Mouse (Mus musculus) macrophage (primary cell): ENCODE results near the gene Lrrk2. TPM values are rescaled to one million over a fixed set of nuclear protein-coding genes. Genes with fewer than 3 reads are reported as not detected.

Source experiments
- H3K27ac ChIP-seq: fragments of 350-480 bp; formaldehyde crosslinking; 2 replicates; pipeline ENCODE4 v1.9.0; 2021
- H3K36me3 ChIP-seq: fragments of 350-480 bp; formaldehyde crosslinking; 2 replicates; pipeline ENCODE4 v1.9.0; 2021; ENCODE audit errors: inconsistent target
- H3K4me3 ChIP-seq: fragments of 350-480 bp; formaldehyde crosslinking; 2 replicates; pipeline ENCODE4 v1.9.0; 2021; ENCODE audit errors: inconsistent target
- H3K79me2 ChIP-seq: fragments of 350-480 bp; formaldehyde crosslinking; 2 replicates; pipeline ENCODE4 v1.9.0; 2021; ENCODE audit errors: inconsistent target
- WGBS: methylation state at CpG from one replicate; pipeline ENCODE4 v1.1.7; 2026; ENCODE audit warnings: inconsistent platforms; ENCODE audit not compliant: missing documents; 5-methylcytosine and 5-hydroxymethylcytosine counted together
- polyA plus RNA-seq: library from polyadenylated mRNA; stranded (reverse); fragments of 250-400 nt; gene quantifications from 3 replicates; pipeline ENCODE4 v1.2.4, GENCODE M21; 2018; ENCODE audit warnings: inconsistent platforms
- total RNA-seq, 78 experiments: library from RNA; depleted of rRNA; stranded (reverse); fragments of 250-400 nt; gene quantifications; 1 replicate in 9 of 78; 2 replicates in 24 of 78; 3 replicates in 43 of 78; 4 replicates in 2 of 78; pipeline ENCODE4 v1.2.4; 2018; ENCODE audit warnings: inconsistent platforms in 56 of 78

Lrrk2 gene
- 10 to 100 TPM in 25 of 26 experiments, 1 to 10 TPM in 1; 9.2 to 43.1 (median 14.7) TPM for total RNA-seq (2018; cell fraction: chromatin; rRNA removed)
- total RNA-seq (2018; cell fraction: cytosol; rRNA removed) = 1 to 10 TPM; 3.1 to 7.5 (median 4.2) TPM
- total RNA-seq (2018; cell fraction: nucleus; rRNA removed) = 10 to 100 TPM in 19 of 26 experiments, 1 to 10 TPM in 7; 8.4 to 20.2 (median 11.4) TPM
- 1.5 to 5.0 TPM (median 3.4 TPM) in 3 replicates for polyA plus RNA-seq

GRCm38 (mm10) chr15:91672645-91673568, at the start of gene Lrrk2:
Gene Lrrk2 (plus strand): TSS chr15:91673175.
- no peaks in the 10 kb centered on the region for H3K36me3 ChIP-seq
- H3K79me2 ChIP-seq = no peaks in the 10 kb centered on the region
- 5% methylated on average over 40 of the region's 40 CpGs for WGBS
- H3K27ac ChIP-seq = peak within 1 kb of the TSS; percentile 32
- peak within 1 kb of the TSS; percentile 56 for H3K4me3 ChIP-seq

- H3K79me2 ChIP-seq = no peaks in the 10 kb centered on the region
- WGBS = 64% methylated on average over 2 of the region's 2 CpGs
- H3K36me3 ChIP-seq = no peaks in the 10 kb centered on the region
- H3K4me3 ChIP-seq = no peak overlapping the region
- no peak overlapping the region for H3K27ac ChIP-seq
Measured at GRCm38 (mm10) chr15:91624475-91624874, 48.5 kb upstream of the Lrrk2 start.

GRCm38 (mm10) chr15:91629137-91629536, 43.8 kb upstream of the Lrrk2 start:
- H3K27ac ChIP-seq = no peak overlapping the region
- no peak overlapping the region for H3K4me3 ChIP-seq
- 68% methylated on average over 3 of the region's 3 CpGs for WGBS
- no peaks in the 10 kb centered on the region for H3K36me3 ChIP-seq
- no peaks in the 10 kb centered on the region for H3K79me2 ChIP-seq

- 84% methylated on average over 4 of the region's 4 CpGs for WGBS
- Histone ChIP-seq H3K36me3 (no peaks in the 10 kb centered on the region), H3K4me3 (no peak overlapping the region), H3K27ac (no peak overlapping the region), H3K79me2 (no peaks in the 10 kb centered on the region)
Measured at GRCm38 (mm10) chr15:91632473-91632872, 40.5 kb upstream of the Lrrk2 start.

- H3K36me3 ChIP-seq = no peaks in the 10 kb centered on the region
- no peak overlapping the region for H3K27ac ChIP-seq
- no peaks in the 10 kb centered on the region for H3K79me2 ChIP-seq
- H3K4me3 ChIP-seq = no peak overlapping the region
- 41% methylated on average over 9 of the region's 9 CpGs for WGBS
Measured at GRCm38 (mm10) chr15:91633051-91633450, 39.9 kb upstream of the Lrrk2 start.

GRCm38 (mm10) chr15:91633806-91634205, 39.2 kb upstream of the Lrrk2 start:
- no peaks in the 10 kb centered on the region for H3K36me3 ChIP-seq
- 77% methylated on average over 6 of the region's 6 CpGs for WGBS
- H3K27ac ChIP-seq = no peak overlapping the region
- no peaks in the 10 kb centered on the region for H3K79me2 ChIP-seq
- H3K4me3 ChIP-seq = no peak overlapping the region

- no peak overlapping the region for H3K4me3 ChIP-seq
- WGBS = 73% methylated on average over 8 of the region's 8 CpGs
- H3K27ac ChIP-seq = no peak overlapping the region
- no peaks in the 10 kb centered on the region for H3K79me2 ChIP-seq
- H3K36me3 ChIP-seq = no peaks in the 10 kb centered on the region
Measured at GRCm38 (mm10) chr15:91634236-91634635, 38.7 kb upstream of the Lrrk2 start.

GRCm38 (mm10) chr15:91641631-91642030, 31.3 kb upstream of the Lrrk2 start:
- Histone ChIP-seq H3K4me3 (no peak overlapping the region), H3K79me2 (no peaks in the 10 kb centered on the region), H3K36me3 (no peaks in the 10 kb centered on the region), H3K27ac (no peak overlapping the region)
- 52% methylated on average over 3 of the region's 3 CpGs for WGBS

- no peak overlapping the region for H3K4me3 ChIP-seq
- 77% methylated on average over 9 of the region's 9 CpGs for WGBS
- H3K79me2 ChIP-seq = no peaks in the 10 kb centered on the region
- no peak overlapping the region for H3K27ac ChIP-seq
- no peaks in the 10 kb centered on the region for H3K36me3 ChIP-seq
Measured at GRCm38 (mm10) chr15:91642682-91643306, 30.2 kb upstream of the Lrrk2 start.

GRCm38 (mm10) chr15:91643632-91644348, 29.2 kb upstream of the Lrrk2 start:
- WGBS = 17% methylated on average over 7 of the region's 7 CpGs
- no peaks in the 10 kb centered on the region for H3K36me3 ChIP-seq
- H3K4me3 ChIP-seq = no peak overlapping the region
- no peak overlapping the region for H3K27ac ChIP-seq
- H3K79me2 ChIP-seq = no peaks in the 10 kb centered on the region

GRCm38 (mm10) chr15:91650270-91650669, 22.7 kb upstream of the Lrrk2 start:
- Histone ChIP-seq H3K79me2 (no peaks in the 10 kb centered on the region), H3K36me3 (no peaks in the 10 kb centered on the region), H3K27ac (no peak overlapping the region), H3K4me3 (no peak overlapping the region)
- WGBS = 89% methylated on average over 3 of the region's 3 CpGs

- WGBS = 33% methylated on average over 7 of the region's 7 CpGs
- Histone ChIP-seq H3K79me2 (no peaks in the 10 kb centered on the region), H3K4me3 (no peak overlapping the region), H3K27ac (no peak overlapping the region), H3K36me3 (no peaks in the 10 kb centered on the region)
Measured at GRCm38 (mm10) chr15:91651493-91651892, 21.5 kb upstream of the Lrrk2 start.

- no peak overlapping the region for H3K4me3 ChIP-seq
- no peaks in the 10 kb centered on the region for H3K79me2 ChIP-seq
- no peaks in the 10 kb centered on the region for H3K36me3 ChIP-seq
- H3K27ac ChIP-seq = no peak overlapping the region
- 52% methylated on average over 6 of the region's 6 CpGs for WGBS
Measured at GRCm38 (mm10) chr15:91658227-91658626, 14.7 kb upstream of the Lrrk2 start.

GRCm38 (mm10) chr15:91660277-91661078, 12.5 kb upstream of the Lrrk2 start:
- WGBS = 73% methylated on average over 6 of the region's 6 CpGs
- no peaks in the 10 kb centered on the region for H3K79me2 ChIP-seq
- H3K4me3 ChIP-seq = no peak overlapping the region
- H3K27ac ChIP-seq = no peak overlapping the region
- H3K36me3 ChIP-seq = no peaks in the 10 kb centered on the region
